ENCODE assay signal across 12 mouse cellular contexts in the genomic region with DNA sequence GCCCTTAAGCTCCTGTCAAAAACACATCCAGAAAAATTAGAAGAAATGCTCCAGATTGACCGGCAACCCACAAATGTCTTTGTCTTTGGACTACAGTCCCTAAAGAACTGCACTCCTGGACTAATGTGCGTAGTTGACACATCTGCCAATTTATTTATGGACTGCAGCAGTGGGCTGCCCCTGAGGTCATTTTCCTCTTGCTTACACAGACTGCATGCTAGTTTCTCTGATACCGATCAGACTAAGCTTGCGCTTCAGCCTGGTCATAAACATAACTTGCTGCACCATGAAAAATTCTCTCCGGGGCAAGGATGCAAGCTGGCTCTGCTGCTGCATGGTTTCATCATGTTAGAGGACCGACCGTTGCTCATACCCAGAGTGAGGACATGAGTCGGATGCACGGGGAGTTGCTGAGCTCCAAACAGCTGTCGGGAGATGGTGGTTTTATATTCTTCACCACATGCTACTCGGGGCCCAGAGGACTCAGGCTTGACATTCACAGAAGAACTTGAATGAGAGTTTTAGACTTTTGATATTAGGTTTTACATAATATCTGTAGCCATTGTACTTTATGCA.
DNase-seq lines count a peak whose midpoint lies in the region; ATAC-seq and TF ChIP-seq lines count a peak whose summit lies in the region.
"Had no signal": no experiment of that assay in that cellular context is flagged by ENCODE, and none has a peak within 500 bp of the region (broad histone marks: within the 10 kb centered on the region; RNA-seq: fewer than 3 reads in every experiment).

No protein-coding gene starts in this region.

- H3K27ac ChIP-seq in midbrain, embryonic 10.5 days (replicated peaks): 0 out of 2 replicates have a peak overlapping the region, but pooled peaks have one; percentile 19
- no peak overlapping the region for H3K27ac ChIP-seq in midbrain, postnatal 0 days (ENCODE audit: low read depth, low read length)
- no peak overlapping the region for H3K27ac ChIP-seq in hindbrain, embryonic 13.5 days
- H3K27ac ChIP-seq in midbrain, embryonic 11.5 days (ENCODE audit: low read depth, low read length): no peak overlapping the region
- no peak overlapping the region for H3K27ac ChIP-seq in heart, embryonic 11.5 days (ENCODE audit: low read depth, low read length)
- H3K27ac ChIP-seq: limb, embryonic 15.5 days had no signal

- H3K9me3 ChIP-seq in midbrain, embryonic 10.5 days (replicated peaks): no peaks in the 10 kb centered on the region
- H3K9me3 ChIP-seq in midbrain, postnatal 0 days (ENCODE audit: low read length): no peaks in the 10 kb centered on the region
- no peaks in the 10 kb centered on the region for H3K9me3 ChIP-seq in hindbrain, embryonic 13.5 days
- H3K9me3 ChIP-seq in midbrain, embryonic 11.5 days (ENCODE audit: control insufficient read depth, low read length): no peaks in the 10 kb centered on the region
- H3K9me3 ChIP-seq in heart, embryonic 11.5 days (replicated peaks; ENCODE audit: control insufficient read depth, low read length): no peaks in the 10 kb centered on the region
- H3K9me3 ChIP-seq: limb, embryonic 15.5 days had no signal

- no peak overlapping the region for H3K4me3 ChIP-seq in midbrain, embryonic 10.5 days
- no peak overlapping the region for H3K4me3 ChIP-seq in midbrain, postnatal 0 days (ENCODE audit: low read depth, low read length)
- H3K4me3 ChIP-seq in hindbrain, embryonic 13.5 days: no peak overlapping the region
- H3K4me3 ChIP-seq in midbrain, embryonic 11.5 days (ENCODE audit: low read depth, low read length): no peak overlapping the region
- no peak overlapping the region for H3K4me3 ChIP-seq in heart, embryonic 11.5 days (ENCODE audit: low read depth, low read length)
- H3K4me3 ChIP-seq: limb, embryonic 15.5 days; myocyte had no signal

- no peak for DNase-seq in midbrain, embryonic 10.5 days (ENCODE audit: low spot score)
- no peak for DNase-seq in midbrain, postnatal 0 days (ENCODE audit: low spot score)
- no peak for DNase-seq in midbrain, embryonic 11.5 days (ENCODE audit: low spot score, missing footprints)
- DNase-seq in urinary bladder, postnatal 4 days (ENCODE audit: low spot score in 2 of 2): no peak
- DNase-seq: cerebellum, postnatal 36 days; forebrain, postnatal 0 days; thymus, adult 18-20 months had no signal

- no peak for ATAC-seq in midbrain, postnatal 0 days (ENCODE audit: low FRiP score)
- ATAC-seq in hindbrain, embryonic 13.5 days (ENCODE audit: low FRiP score): peak; percentile 31; the same call in 1 of the 2 replicates
- ATAC-seq in midbrain, embryonic 11.5 days (ENCODE audit: low FRiP score): peak; percentile 53; the same call in 1 of the 2 replicates
- ATAC-seq in heart, embryonic 11.5 days (replicated peaks; ENCODE audit: insufficient number of reproducible peaks, low FRiP score, low TSS enrichment): no peak
- no peak for ATAC-seq in erythroid progenitor cell, adult 5-6 weeks (replicated peaks; ENCODE audit: low FRiP score, poor library complexity, severe bottlenecking)
- ATAC-seq: forebrain, postnatal 0 days had no signal

- TF ChIP-seq CTCF in midbrain, postnatal 0 days (IDR thresholded peaks at IDR 0.05): no peak

- H3K9ac ChIP-seq in midbrain, postnatal 0 days (replicated peaks; ENCODE audit: low read length, poor library complexity, severe bottlenecking): no peak overlapping the region
- H3K9ac ChIP-seq in hindbrain, embryonic 13.5 days: no peak overlapping the region
- no peak overlapping the region for H3K9ac ChIP-seq in midbrain, embryonic 11.5 days (ENCODE audit: low read length)
- no peak overlapping the region for H3K9ac ChIP-seq in heart, embryonic 11.5 days (ENCODE audit: low read depth, low read length)
- H3K9ac ChIP-seq: forebrain, postnatal 0 days; limb, embryonic 15.5 days had no signal

- H3K4me1 ChIP-seq in midbrain, embryonic 10.5 days: peaks cover 23% of the 10 kb centered on the region
- no peaks in the 10 kb centered on the region for H3K4me1 ChIP-seq in midbrain, postnatal 0 days (ENCODE audit: insufficient read depth, low read length)
- H3K4me1 ChIP-seq in hindbrain, embryonic 13.5 days (replicated peaks): peaks cover 16% of the 10 kb centered on the region
- peaks cover 3% of the 10 kb centered on the region; the same call in 1 of the 2 replicates for H3K4me1 ChIP-seq in midbrain, embryonic 11.5 days (ENCODE audit: control insufficient read depth, insufficient read depth, low read length)
- H3K4me1 ChIP-seq in heart, embryonic 11.5 days (ENCODE audit: control insufficient read depth, insufficient read depth, low read length): no peaks in the 10 kb centered on the region
- H3K4me1 ChIP-seq: limb, embryonic 15.5 days had no signal

- H3K27me3 ChIP-seq in midbrain, embryonic 10.5 days (ENCODE audit: low read depth, poor library complexity, severe bottlenecking): no peaks in the 10 kb centered on the region
- no peaks in the 10 kb centered on the region for H3K27me3 ChIP-seq in midbrain, postnatal 0 days (ENCODE audit: insufficient read depth, low read length)
- no peaks in the 10 kb centered on the region for H3K27me3 ChIP-seq in hindbrain, embryonic 13.5 days
- H3K27me3 ChIP-seq in midbrain, embryonic 11.5 days (ENCODE audit: control insufficient read depth, insufficient read depth, low read length): no peaks in the 10 kb centered on the region
- H3K27me3 ChIP-seq in heart, embryonic 11.5 days (ENCODE audit: control insufficient read depth, insufficient read depth, low read length): no peaks in the 10 kb centered on the region
- H3K27me3 ChIP-seq: limb, embryonic 15.5 days had no signal

- H3K4me2 ChIP-seq in midbrain, postnatal 0 days (ENCODE audit: low read depth, low read length, poor library complexity, severe bottlenecking): no peak overlapping the region
- H3K4me2 ChIP-seq in hindbrain, embryonic 13.5 days: peak overlapping the region; percentile 11; the same call in 1 of the 2 replicates
- no peak overlapping the region for H3K4me2 ChIP-seq in midbrain, embryonic 11.5 days
- H3K4me2 ChIP-seq in heart, embryonic 11.5 days: no peak overlapping the region
- H3K4me2 ChIP-seq: limb, embryonic 15.5 days had no signal

- WGBS in midbrain, embryonic 10.5 days: 86% methylated on average over 11 of the region's 11 CpGs
- 48% methylated on average over 11 of the region's 11 CpGs for WGBS in midbrain, postnatal 0 days
- WGBS in hindbrain, embryonic 13.5 days: 51% methylated on average over 11 of the region's 11 CpGs
- 81% methylated on average over 11 of the region's 11 CpGs for WGBS in midbrain, embryonic 11.5 days
- WGBS in heart, embryonic 11.5 days (ENCODE audit: insufficient replicate concordance): 80% methylated on average over 11 of the region's 11 CpGs

- H3K36me3 ChIP-seq in midbrain, embryonic 10.5 days: peaks cover 11% of the 10 kb centered on the region; the same call in 1 of the 2 replicates
- no peaks in the 10 kb centered on the region for H3K36me3 ChIP-seq in midbrain, postnatal 0 days (ENCODE audit: insufficient read depth, low read length)
- H3K36me3 ChIP-seq in hindbrain, embryonic 13.5 days: no peaks in the 10 kb centered on the region
- no peaks in the 10 kb centered on the region for H3K36me3 ChIP-seq in midbrain, embryonic 11.5 days (ENCODE audit: control insufficient read depth, insufficient read depth, low read length)
- no peaks in the 10 kb centered on the region for H3K36me3 ChIP-seq in heart, embryonic 11.5 days (ENCODE audit: control insufficient read depth, insufficient read depth, low read length)
- H3K36me3 ChIP-seq: limb, embryonic 15.5 days had no signal

Comparison
In these comparisons a context has a peak if more than half of its experiments do, and no peak if none do; other contexts are left out.
1. ATAC-seq: peak in hindbrain, embryonic 13.5 days (single experiment) and midbrain, embryonic 11.5 days (single experiment); none in midbrain, postnatal 0 days (single experiment), heart, embryonic 11.5 days (single experiment) and erythroid progenitor cell, adult 5-6 weeks (single experiment).